Mouse (Mus musculus): ENCODE measurements at regions not wholly inside any gene's neighbourhood (a gene's known extent, or its start where the extent isn't known, plus 50 kb on each side); places are given as distances from the start of the nearest gene placed in this dataset.
A peak's percentile ranks its signal among the peaks of the same experiment; 100 is the strongest.

- DNase-seq: no peak
Observed at GRCm38 (mm10) chr2:51822976-51823375, 112.0 kb downstream of the Rbm43 start.

GRCm38 (mm10) chr2:51830286-51830944 is 104.5 kb downstream of the Rbm43 start:
- DNase-seq: peak in 1 of 2 experiments; percentile 26

GRCm38 (mm10) chr2:51830965-51831720 is 103.8 kb downstream of the Rbm43 start:
- no peak for DNase-seq

- DNase-seq: no peak
Observed at GRCm38 (mm10) chr2:51837864-51838263, 97.1 kb downstream of the Rbm43 start.

GRCm38 (mm10) chr2:51840808-51841207 is 94.2 kb downstream of the Rbm43 start:
- DNase-seq: no peak

GRCm38 (mm10) chr2:51844831-51845230 is 90.1 kb downstream of the Rbm43 start:
- DNase-seq: no peak

GRCm38 (mm10) chr2:51847556-51847955 is 87.4 kb downstream of the Rbm43 start:
- no peak for DNase-seq

GRCm38 (mm10) chr2:51847964-51848363 is 87.0 kb downstream of the Rbm43 start:
- DNase-seq: no peak

GRCm38 (mm10) chr2:51848491-51848890 is 86.5 kb downstream of the Rbm43 start:
- no peak for DNase-seq

GRCm38 (mm10) chr2:51850581-51850980 is 84.4 kb downstream of the Rbm43 start:
- no peak for DNase-seq

GRCm38 (mm10) chr2:51851711-51852110 is 83.3 kb downstream of the Rbm43 start:
- no peak for DNase-seq

- DNase-seq: no peak
Observed at GRCm38 (mm10) chr2:51857226-51857625, 77.7 kb downstream of the Rbm43 start.

- DNase-seq: no peak
Observed at GRCm38 (mm10) chr2:51866045-51866444, 68.9 kb downstream of the Rbm43 start.

- no peak for DNase-seq
Observed at GRCm38 (mm10) chr2:51868878-51869510, 66.0 kb downstream of the Rbm43 start.

GRCm38 (mm10) chr2:51871571-51871970 is 63.4 kb downstream of the Rbm43 start:
- DNase-seq: no peak
